Mouse (Mus musculus) kidney, adult 11 months (tissue): ENCODE measurements around the gene Gna13.
"Not testable (repeated sequence)": the region's sequence is repeated elsewhere in the genome, so short reads cannot be mapped to it uniquely, and the experiment has no call there.

ENCODE experiments used
- DNase-seq: peaks from one replicate; pipeline ENCODE4 v3.0.0; 2022

Gene Gna13

GRCm38 (mm10) chr11:109362463-109363190, at the start of gene Gna13:
TSS of gene Gna13 (plus strand) at chr11:109362831.
- peak; percentile 92 for DNase-seq

- no peak for DNase-seq
Observed at GRCm38 (mm10) chr11:109316921-109317320, 45.7 kb upstream of the Gna13 start.

- no peak for DNase-seq
Observed at GRCm38 (mm10) chr11:109319471-109319870, 43.2 kb upstream of the Gna13 start.

GRCm38 (mm10) chr11:109319946-109320345, 42.7 kb upstream of the Gna13 start:
- no peak for DNase-seq

GRCm38 (mm10) chr11:109320361-109320933, 42.2 kb upstream of the Gna13 start:
- DNase-seq, result no peak

- DNase-seq, result no peak
Observed at GRCm38 (mm10) chr11:109326270-109326669, 36.4 kb upstream of the Gna13 start.

- DNase-seq, result no peak
Observed at GRCm38 (mm10) chr11:109327381-109327780, 35.2 kb upstream of the Gna13 start.

- DNase-seq, result no peak
Observed at GRCm38 (mm10) chr11:109327952-109328351, 34.7 kb upstream of the Gna13 start.

- peak; percentile 31 for DNase-seq
Observed at GRCm38 (mm10) chr11:109329331-109329730, 33.3 kb upstream of the Gna13 start.

GRCm38 (mm10) chr11:109330706-109331393, 31.8 kb upstream of the Gna13 start:
- DNase-seq, result no peak

- DNase-seq, result peak; percentile 92
Observed at GRCm38 (mm10) chr11:109331424-109331824, 31.2 kb upstream of the Gna13 start.

- no peak for DNase-seq
Observed at GRCm38 (mm10) chr11:109332722-109333121, 29.9 kb upstream of the Gna13 start.

- no peak for DNase-seq
Observed at GRCm38 (mm10) chr11:109334773-109335172, 27.9 kb upstream of the Gna13 start.

- DNase-seq, result no peak
Observed at GRCm38 (mm10) chr11:109335890-109336289, 26.7 kb upstream of the Gna13 start.

GRCm38 (mm10) chr11:109339155-109339938, 23.3 kb upstream of the Gna13 start:
- no peak for DNase-seq

GRCm38 (mm10) chr11:109340541-109340940, 22.1 kb upstream of the Gna13 start:
- DNase-seq, result no peak

GRCm38 (mm10) chr11:109342666-109343065, 20.0 kb upstream of the Gna13 start:
- DNase-seq, result not testable (repeated sequence)

- no peak for DNase-seq
Observed at GRCm38 (mm10) chr11:109343558-109343957, 19.1 kb upstream of the Gna13 start.

- peak; percentile 74 for DNase-seq
Observed at GRCm38 (mm10) chr11:109343991-109344599, 18.5 kb upstream of the Gna13 start.

GRCm38 (mm10) chr11:109347242-109347959, 15.2 kb upstream of the Gna13 start:
- peak; percentile 87 for DNase-seq

- DNase-seq, result no peak
Observed at GRCm38 (mm10) chr11:109348408-109348807, 14.2 kb upstream of the Gna13 start.
